Mouse (Mus musculus) A20 (cell line): Measurements from ENCODE around the gene Smarcc2.

Experiments
- DNase-seq: peaks from one replicate; pipeline ENCODE4 v3.0.0-alpha.2; 2011; ENCODE audit warnings: low read depth, low spot score

Smarcc2 gene

DNA sequence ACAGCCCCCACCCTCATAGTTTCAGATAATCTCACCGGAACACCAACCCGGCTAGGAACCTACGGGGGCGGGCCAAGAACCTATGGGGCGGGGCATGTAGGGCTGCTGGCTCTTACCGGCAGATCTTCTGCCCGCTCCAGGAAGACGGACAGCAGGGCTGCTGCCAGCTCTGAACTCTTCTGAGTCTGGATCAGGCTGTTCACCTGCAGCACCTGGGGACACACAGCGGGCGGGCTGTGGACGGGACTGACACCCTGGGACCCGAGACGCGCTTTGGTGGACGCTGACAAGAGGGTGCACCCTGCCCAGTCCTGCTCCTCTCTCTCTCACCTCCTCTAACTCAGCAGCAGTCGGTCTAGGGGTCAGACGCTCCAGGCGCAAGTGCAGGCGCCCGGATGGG lies 57.0 kb downstream of the Smarcc2 start:
- DNase-seq, result no peak

DNA sequence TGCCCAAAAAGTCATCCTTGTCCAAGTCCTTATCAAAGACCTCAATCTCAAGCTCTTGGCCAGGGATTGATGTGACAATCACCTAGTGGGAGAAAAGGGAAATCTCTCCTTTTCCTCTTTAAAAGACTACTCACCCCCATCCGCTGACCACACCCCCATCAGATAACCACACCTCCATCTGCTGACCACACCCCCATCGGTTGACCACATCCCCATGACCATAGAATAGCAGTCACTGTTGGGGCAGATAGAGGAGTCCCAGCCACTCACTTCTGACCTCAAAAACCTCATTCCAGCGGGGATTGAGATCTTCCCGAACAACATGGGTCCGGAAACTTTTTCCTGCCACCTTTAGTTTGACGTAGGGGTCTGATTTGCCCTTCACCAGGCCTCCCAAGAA lies 57.6 kb downstream of the Smarcc2 start:
- DNase-seq, result no peak

DNA sequence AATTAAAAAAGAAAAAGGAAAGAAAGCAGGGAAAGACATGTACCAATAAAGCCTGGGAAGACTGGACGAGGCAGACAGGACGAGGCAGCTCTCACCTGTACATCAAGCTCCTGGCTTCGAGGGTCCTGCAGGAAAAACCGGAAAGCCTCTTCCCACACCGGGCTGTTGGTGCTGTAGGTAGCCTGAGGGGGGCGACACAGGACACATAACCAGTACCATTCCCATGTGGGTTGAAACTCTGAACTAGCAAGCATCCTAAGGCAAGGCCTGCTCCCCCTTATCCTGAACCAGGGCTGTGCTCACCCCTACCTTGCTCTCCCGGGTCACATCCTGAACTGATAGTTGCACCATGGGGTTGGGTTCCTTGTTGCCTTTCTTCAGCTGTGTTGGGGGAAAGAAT lies 59.8 kb downstream of the Smarcc2 start:
- DNase-seq, result peak; percentile 57

- no peak for DNase-seq
These were observed 61.5 kb downstream of the Smarcc2 start for GRCm38 (mm10) chr10:128520591-128520990.

DNA sequence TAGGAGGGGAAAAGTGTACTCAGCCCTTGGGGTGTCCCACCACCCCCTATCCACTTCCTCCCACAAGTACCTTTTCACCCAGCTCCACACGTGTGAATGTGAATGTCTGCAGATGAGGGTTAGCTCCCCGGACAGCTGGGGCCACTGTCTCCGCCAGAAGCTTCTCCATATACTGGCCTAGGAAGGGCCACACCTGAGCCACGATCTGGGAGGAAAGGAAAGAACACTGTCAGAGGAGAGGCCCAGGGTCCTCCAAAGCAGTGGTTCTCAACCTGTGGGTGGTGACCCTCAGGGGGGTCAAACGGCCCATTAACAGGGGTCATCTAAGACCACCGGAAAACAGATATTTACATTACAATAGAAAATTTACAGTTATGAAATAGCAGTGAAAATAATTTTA lies 63.3 kb downstream of the Smarcc2 start:
- no peak for DNase-seq

GRCm38 (mm10) chr10:128524111-128524731 lies 65.2 kb downstream of the Smarcc2 start:
- no peak for DNase-seq

DNA sequence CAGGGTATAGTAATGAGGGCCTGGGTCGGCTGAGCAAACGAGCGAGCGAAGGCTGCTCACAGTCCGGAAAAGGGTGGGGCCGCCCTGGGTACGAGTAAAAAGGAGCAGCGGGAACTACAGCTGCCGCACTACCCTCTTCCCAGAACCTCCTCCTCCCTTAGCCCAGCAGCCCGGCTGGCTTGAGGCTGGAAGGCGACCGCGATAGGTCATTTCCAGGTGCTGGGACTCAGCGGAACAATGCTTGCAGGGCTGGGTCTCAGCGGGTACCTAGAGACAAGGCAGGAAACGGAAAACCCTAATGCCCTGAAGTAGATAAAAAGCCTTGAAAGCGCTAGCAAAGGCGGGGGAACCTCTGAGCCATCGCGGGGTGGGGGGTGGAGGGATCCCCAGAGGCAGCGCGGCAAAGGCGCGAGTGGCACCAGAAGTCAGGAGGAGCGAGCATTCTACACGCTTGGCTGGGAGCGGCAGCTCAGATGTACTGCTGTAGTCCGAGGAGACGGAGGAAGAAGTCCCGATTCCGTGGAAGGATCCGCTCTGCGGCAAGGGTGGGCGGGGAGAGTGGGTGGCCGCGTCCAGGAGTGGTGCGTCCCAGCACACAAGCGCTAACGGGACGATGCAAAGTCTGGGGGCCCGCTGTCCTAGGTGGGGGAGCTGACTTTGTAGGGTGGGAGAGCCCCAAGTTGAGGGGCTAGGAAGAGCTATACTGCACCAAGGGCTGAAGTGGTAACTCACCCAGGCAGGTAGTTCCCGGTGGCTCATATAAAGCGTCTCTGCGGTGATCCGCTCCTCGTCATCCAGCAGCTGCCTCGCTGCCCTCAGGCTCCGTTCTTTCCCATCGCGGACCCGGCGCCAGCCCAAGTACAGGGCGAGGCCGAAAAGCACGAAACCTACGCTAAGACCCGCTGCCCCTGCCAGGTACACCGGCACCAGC lies 65.9 kb downstream of the Smarcc2 start:
- DNase-seq, result peak; percentile 73

DNA sequence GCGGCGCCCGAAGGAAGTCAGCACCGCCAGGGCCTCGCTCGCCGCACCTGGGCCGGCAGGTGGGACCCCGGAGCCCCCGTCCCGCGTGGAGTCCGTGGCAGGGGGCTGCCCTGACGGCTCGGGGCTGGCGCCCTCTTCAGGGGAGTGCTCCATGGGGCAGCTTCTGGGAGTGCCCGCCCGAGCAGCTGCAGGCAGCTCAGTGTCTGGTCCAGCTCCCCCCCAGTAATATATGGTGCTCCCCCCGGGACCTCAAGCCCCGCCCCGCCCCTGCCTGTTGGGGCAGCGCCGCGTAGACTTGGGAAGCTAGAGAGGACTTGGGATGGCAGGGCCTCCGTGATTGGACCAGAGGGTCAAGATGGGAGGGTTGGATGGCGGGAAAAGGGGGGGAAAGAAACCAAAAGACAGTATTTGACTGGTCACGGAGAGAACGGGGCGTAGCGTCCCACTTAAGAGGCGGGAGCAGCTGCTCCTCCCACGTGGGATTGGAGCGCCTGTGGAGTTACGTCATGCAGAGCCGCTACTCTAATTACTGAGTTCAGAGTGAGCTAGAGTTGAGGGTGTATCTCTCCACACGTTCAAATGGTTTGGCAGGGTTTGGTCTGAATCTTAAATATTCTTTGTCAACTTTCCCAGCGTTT lies 66.7 kb downstream of the Smarcc2 start, which contains the start of gene Esyt1:
TSS of gene Esyt1 (minus strand) at position 201 of the 638 bp plus-strand sequence.
- DNase-seq, result peak; percentile 100

DNA sequence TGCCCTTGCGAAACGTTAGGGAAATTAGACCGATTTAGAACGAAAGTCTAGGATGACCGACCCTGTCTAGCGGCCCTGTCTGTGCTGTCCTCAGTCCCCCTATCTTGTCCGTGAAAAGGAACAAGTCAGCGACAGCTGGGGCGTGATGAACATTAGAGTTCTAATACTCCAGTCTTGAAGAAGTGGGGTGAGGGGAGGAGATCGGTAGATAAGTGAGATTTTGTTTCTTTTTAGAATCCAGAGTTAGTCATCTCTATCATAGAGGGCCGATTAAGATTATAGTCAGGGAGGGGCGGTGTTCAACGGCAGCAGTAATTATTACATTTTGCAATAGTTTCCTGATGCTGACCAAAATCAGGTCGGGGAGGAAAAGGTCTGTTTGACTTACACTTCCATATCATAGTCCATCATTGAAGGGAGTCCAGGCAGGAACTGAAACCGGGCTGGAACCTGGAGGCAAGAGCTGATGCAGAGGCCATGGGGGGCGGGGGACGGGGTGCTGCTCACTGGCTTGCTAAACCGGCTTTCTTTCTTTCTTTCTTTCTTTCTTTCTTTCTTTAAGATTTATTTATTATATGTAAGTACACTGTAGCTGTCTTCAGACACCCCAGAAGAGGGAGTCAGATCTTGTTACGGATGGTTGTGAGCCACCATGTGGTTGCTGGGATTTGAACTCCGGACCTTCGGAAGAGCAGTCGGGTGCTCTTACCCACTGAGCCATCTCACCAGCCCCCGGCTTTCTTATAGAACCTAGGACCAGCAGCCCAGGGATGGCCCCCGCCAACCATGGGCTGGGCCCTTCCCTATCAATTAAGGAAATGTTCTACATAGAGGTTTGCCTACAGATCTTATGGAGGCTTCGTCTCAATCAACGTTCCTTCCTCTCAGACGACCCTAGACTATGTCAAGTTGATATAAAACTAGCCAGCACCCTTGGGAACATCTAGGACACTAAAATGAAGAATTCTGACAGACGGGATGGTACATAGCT lies 67.6 kb downstream of the Smarcc2 start:
- no peak for DNase-seq

DNA sequence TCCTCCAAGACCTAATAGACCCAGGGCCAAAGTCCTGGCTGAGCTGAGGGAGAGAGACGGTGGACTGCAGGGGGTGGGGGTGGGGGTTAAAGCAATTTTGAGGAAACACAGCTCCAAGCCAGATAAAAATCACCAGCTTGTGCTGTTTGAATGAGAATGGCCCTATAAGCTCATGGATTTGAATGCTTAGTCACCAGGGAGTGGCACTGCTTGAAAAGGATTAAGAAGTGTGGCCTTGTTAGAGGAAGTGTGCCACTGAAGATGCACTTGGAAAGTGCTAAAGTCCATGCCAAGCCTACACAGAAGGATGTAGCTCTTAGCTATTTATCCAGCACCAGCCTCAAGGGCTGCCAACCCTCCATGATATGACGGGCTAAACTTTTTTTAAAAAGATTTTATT lies 76.2 kb downstream of the Smarcc2 start:
- DNase-seq, result no peak

DNA sequence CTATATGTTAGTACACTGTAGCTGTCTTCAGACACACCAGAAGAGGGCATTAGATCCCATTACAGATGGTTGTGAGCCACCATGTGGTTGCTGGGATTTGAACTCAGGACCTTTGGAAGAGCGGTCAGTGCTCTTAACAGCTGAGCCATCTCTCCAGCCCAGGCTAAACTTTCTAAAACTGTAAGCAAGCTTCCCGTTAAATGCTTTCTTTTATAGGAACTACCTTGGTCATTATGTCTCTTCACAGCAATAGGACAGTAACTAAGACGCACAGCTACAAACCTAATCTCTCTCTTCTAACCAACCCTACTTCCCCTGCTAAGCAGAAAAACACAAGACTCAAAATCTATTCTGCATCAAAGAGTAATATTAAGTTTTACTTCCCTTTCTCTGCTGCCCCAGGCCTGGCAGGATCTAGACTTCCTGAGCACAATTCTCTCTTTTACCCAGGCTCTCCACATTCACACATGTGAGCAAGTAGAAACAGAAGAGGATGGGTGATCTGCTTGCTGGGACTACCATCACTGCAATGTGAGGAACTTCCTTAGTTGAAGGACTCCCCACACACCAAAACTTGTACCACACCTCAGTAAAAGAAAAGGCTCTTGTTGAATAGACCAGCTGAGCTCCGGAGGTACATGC lies 76.7 kb downstream of the Smarcc2 start:
- DNase-seq, result no peak

GRCm38 (mm10) chr10:128536266-128536940 lies 77.4 kb downstream of the Smarcc2 start:
- peak; percentile 97 for DNase-seq

DNA sequence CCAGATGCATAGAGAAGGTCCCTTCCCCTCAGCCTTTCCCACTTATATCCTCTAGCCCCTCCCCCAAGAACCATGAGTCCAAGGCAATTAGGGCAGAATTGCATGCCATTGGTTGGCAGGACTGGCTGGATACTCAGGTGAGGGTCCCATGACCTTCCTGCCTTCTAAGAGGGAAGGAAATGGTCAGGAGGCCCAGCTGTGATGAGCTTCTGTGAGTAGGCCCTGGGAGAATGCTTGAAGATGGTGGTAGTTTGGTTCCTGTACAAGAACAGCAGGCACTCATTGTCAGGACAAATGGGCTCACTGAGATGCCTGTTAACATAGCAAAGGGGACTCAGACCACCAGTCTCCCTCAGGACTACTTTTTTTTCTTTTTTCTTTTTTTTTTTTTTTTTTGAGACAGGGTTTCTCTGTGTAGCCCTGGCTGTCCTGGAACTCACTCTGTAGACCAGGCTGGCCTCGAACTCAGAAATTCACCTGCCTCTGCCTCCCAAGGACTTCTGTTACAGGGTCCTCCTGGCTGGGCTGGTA lies 79.4 kb downstream of the Smarcc2 start:
- no peak for DNase-seq
